Mouse (Mus musculus): ENCODE measurements at regions not wholly inside any gene's neighbourhood (a gene's known extent, or its start where the extent isn't known, plus 50 kb on each side); places are given as distances from the start of the nearest gene placed in this dataset.
A peak's percentile ranks its signal among the peaks of the same experiment; 100 is the strongest.

DNA sequence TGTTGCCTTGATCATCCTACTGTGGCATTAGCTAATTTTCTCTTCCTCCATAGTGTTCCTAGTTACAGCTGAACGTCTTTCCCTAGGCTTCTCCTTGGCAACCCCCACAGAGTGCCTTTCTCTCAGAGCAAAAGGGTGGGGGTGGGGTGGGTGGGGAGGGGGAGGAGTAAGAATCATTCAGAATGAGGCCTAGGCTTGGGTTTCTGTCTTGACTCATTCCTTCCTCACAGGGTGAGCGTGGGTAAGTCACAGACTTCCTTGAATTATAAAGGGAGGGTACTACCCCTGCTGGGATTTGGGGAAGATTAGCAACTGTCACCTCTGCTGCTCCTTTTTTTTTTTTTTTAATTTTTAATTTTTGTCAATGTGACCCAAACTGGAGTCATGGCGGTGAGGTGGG lies 114.5 kb downstream of the Dhx35 start:
- DNase-seq (ENCODE audit: low read depth) = no peak

DNA sequence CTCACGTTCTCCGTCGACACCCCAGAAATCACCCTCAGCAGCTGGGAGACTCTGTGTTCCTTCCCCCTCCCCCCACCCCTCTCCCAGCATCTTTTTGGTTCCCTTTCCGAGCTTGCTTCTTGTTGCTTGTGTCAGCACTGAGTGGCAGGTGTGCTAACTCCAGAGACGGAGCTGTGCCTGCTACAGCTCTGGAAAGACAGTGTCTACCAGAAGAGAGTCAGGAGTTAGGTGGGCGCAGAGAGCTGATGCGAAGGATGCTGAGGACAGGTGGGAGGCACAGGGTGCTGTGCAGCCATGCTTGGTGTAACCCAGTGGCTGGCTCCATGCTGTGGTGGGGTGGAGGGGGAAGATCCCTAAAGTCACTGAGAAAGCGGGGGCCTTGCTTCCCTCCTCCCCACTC lies 115.7 kb downstream of the Dhx35 start:
- DNase-seq (ENCODE audit: low read depth) = no peak

DNA sequence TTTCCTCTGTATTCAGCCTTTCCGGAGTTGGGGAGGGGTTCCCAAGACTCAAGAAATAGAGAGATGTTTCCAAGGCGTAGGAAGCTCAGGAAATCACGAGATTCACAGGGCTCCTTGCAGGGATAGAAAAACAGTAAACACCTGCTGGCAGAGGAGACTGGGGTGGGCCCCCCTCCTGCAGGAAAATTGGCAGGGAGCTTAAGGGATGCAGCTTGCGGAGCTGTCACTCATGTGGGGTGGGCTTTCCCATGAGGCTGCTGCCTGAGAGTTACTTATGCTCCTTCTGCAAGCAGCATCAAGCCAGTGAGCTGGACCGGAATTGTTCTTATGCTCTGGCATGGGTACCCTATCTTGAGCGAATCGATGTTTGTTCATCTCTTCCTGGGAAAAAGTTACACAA lies 116.6 kb downstream of the Dhx35 start:
- no peak for DNase-seq (ENCODE audit: low read depth)

DNA sequence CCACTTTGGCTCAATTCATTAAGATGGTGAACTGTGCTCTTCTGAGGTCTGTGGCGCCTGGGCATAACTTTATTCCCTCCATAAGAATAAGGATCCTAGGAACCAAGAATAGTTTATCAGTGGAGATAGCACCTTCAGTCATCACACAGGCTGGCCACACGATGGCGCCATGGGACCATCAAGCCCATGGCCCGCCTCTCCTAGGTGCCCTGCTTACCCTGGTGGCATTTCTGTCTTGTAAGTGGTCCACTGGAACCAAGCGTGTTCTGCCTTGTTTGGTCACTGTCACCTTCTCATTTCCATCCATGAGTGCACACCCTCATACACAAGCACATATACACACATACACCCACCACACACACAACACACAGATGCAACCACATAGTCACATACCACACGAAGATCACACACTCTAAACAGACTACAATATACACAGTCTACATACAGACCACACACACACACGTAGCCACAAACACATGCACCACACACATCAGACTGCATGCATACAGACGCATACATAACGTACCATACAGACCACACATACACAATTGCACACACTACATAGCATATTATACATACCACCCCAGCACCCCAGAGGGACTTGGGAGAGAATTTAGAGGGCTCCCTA lies 118.1 kb downstream of the Dhx35 start:
- peak; percentile 9 for DNase-seq (ENCODE audit: low read depth)

DNA sequence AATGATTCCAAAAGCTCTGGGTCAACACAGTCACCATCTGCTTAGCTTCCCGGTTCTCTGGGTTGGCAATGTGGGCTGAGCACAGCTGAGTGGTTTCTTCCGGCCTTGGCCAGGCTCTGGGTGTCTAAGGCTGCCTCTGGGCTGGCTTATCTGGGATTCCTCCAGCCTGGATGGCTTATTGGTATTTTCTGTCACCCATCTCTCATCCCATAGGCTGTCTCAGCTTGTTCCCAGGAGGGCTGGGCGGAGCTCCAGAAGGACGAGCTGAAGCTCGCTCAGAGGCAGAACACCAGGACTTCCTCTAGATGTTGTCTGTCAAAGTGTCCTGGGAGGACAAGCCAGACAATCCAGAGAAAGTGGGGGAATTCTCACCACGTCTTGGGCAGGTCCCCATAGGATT lies 122.8 kb downstream of the Dhx35 start:
- no peak for DNase-seq (ENCODE audit: low read depth)

DNA sequence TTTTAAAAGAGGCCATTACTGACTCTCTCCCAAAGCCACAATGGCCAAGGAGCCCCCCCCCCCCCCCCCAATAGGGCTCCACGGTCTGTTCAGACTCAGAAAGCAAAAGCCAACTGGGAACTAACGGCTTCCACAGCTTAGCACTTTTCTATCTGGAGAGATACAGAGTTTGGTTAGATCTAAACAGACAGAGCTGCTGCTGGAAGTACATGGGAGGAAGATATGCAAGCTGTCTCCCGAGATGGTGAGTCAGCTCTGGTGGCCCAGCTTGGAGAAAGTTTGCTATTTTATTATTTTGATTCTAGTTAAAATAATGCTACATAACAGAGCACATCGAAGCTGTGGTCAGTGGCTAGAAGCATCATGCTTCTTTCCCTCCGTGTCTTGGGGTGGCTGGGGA lies 123.7 kb downstream of the Dhx35 start:
- DNase-seq (ENCODE audit: low read depth) = no peak

DNA sequence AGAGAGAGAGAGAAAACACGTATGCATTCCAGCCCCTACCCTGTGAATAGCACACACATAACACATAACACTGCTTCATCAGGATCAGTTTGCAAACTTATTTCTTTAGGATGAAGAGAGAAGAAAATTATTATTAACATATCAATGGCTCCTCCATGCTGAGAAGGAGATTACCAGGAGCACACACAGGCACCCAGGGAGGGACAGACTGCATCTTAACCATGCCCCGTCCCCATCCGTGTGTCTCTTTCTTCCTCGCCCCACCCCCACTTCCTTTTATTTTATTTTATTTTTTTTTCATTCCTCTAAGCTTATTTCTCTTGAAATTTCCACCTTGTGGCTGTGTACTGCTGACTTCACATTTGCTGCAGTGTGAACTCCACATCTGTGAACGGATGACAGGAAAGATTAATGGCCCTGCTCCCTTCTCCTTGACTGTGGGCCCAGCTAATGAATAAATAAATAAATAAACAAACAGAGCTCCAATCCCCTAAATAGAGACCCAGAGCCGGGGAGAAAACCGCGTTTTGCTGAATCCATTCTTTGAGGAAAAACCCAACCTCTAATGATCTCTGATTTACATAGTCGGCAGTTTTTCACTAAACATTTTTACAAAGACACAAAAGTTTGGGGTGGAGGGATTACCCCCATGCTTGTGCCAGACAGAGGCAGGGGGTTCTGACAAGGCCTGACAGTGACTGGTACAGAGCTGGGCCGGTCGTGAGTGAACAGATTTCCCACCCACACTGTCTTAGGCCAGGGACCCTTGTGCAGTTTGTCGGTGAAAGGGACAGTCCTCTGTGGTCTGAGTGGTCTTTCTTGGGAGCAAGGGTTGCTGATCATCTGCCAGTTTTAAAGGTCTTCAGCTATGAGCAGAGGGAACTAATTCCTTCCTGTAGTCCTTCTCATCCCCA lies 127.0 kb downstream of the Dhx35 start:
- no peak for DNase-seq (ENCODE audit: low read depth)

DNA sequence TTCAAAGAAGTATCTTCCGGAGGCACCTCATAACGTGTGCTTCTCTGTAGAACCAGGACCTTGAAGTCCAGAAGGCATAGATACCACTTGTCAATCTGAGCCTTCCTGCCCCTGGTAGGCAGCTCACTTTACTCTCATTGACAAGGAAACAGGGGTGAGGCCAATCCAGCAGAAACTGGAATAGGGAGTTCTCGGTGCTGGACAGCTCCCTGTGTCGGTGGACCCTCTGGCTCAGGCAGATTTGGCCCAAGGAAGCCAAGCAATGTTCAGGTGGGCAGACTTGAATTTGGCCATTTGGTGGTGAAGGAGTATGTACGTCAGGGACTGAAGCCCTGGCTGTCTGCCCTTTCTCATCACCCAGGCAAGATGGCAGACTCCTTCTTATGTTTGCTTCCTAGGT lies 128.2 kb downstream of the Dhx35 start:
- DNase-seq (ENCODE audit: low read depth) = no peak

DNA sequence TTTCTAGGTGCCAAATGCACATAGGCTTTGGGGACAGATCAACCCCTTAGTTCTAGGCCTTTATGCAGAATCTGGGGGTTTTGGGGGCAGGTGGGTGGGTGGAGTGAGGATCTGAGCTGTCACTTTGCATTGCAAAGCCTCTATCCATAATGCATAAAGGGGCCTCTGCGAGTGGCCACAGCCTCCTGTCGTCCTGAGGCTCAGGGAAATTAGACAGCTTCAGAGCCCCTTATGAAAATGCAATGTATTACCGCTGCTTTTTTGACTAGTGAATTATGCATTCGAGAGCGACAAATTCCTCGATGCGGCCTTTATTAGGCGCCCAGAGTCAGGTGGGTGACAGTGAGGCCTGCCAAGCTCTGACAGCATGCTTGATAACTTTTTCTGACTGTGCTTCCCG lies 134.9 kb downstream of the Dhx35 start:
- no peak for DNase-seq (ENCODE audit: low read depth)

DNA sequence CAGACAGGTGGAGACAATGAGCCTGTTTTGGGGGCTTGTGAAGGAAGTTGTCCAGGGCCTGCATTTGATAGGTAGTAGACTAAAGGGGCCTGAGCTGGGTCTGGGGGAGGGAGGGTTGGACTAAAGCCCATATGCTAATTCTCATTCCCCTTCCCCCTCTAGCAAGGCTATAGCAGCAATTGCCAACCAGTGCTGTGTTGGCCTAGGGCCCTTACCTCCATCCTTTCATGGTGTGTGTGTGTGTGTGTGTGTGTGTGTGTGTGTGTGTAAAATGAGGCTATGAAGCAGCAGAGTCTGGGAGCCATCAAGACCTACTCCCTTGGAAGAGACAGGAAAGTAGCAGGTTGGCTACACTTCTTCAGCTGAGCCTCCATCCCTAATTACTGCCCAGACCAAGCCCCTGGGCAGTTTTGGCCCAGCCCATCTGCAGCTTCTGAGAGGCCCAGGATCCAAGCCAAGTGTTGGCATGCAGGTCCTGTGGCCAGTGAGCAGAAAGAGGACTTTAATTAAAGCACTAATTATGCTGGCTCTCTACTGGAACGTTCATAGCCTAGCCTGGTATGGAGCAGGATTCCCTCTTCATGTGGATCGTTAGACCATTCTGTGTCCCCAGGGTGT lies 143.4 kb downstream of the Dhx35 start:
- DNase-seq (ENCODE audit: low read depth) = no peak

DNA sequence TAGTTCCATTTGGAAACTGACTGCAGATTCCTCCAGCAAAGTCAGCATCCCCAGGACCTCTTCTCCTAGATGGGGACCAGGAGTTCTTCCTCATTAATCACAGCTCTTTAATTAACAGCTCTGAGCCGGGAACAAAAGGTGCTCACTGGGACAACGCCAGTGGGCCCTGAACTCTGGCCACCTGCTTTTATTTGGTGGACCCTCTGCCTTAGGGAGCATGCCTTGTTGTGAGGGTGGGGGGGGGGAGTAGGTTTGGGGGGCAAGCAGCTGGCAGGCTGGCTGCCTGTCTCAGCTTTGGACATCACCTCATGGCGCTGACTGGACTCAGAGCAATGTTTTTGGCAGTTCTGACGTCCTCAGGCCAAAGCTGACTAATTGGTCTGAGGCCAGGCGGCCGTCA lies 154.8 kb downstream of the Dhx35 start:
- DNase-seq (ENCODE audit: low read depth) = no peak

DNA sequence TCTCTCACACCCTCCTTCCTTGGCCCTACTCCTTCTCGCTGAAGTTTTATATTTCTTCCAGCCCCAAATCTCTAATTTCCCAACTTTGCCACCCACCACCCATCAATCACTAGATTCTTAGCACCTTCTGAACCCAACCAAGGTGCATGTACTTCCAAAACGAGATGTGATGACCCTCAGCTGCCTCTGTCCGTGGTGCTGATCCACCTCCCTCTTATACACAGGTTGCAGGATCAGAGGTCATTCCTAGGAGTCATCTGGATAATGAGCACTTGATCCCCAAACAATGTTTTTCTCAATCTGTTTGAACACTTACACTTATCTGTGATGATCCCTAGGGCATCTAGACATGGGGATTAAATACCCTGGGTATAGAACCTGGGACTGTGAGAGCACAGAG lies 156.5 kb downstream of the Dhx35 start:
- DNase-seq (ENCODE audit: low read depth) = no peak

DNA sequence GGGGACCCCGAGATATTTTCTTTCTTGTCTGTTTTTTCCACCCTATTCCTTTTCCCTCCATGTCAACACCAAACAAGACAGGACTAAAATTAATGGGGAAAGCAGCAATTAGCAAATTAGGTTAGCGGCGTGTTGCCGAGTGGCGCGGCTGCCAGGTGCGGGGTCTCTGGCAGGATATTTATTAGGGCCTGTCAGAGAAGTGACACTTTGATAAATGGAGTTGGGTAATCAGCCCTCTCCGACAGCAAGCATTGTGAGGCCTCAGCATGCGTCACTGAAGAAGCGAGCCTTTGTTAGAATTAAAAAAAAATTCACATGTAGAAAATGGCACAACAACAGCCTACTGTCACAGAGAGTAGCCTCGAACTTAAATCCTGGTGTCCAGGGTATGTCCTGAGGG lies 162.3 kb downstream of the Dhx35 start:
- DNase-seq (ENCODE audit: low read depth) = no peak

DNA sequence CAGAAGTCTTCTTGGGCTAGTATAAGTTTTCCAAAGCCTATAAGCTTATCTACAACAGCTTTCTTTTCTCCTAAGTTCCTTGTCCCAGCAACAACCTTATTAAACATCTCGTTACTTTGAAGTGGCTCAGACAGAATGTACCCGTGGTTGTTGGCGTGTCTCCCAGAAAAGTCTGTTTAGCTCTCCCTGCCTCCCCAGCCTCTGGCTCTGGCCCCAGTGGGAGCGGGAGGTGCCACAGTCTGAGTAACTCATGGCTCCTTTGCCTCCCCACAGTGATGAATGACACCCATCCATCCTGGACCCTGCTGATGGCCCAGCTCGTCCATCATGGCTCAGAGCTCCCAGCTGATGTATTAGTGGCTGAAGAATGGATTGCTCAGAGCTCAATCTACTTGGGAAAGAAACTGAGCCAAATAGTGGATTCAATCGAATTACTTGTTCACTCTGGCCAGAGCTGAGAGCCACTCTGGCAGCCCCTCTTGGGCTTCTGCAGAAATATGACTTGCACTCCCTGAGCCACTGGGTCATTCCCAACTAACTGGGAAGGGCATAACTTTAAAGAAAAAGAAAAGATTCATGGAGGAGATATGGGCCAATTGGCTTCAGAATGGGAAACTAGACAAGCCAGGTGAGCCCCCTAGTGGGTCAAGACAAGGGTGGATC lies 170.5 kb downstream of the Dhx35 start:
- DNase-seq (ENCODE audit: low read depth) = no peak

DNA sequence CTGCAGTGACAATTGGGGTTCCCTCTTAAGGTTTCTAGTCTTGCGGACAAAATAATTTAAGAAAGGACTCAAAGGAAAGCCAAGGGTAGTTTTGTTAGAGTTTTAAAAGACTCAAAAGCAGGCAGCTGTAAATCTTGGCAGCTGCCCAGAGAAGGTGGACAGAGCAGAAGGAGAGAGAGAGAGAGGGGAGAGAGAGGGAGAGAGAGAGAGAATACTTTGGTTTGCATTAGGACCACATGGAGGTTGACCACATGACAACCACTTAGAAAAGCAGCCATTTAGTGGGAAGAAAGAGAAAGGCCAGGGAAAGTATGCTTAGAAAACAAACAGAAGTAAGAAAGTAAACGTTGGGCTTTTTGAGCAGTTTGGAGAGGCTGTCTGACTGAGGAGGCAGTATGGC lies 177.6 kb downstream of the Dhx35 start:
- DNase-seq (ENCODE audit: low read depth) = no peak

DNA sequence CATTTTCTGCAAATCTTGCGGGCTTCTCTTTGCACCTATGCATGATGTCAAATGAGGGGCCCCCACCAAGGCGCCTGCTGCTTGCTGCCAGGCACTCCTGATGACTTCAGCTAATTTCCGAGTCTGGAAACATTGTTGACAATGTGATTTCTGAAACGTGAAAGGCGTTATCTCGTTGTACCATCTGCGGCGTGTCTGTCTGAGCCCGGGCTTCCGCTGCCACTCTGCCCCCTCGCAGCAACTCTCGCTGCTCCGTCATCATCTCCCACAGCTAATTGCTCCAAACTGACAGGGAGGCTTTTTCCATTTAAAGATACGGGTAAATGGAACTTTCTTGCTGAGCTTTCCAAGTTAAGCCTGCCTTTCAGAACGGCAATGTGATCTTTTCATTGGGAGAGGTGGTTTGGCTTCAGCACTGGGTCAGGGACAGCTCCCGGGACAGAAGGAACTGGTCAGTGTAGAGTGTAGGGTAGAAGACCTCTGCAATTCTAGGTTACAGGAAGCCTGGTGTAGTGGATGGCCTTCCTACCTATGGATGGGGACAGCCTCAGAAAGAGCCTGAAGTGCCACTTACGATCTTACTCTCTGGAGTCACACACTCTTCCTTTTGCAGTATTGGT lies 191.0 kb downstream of the Dhx35 start:
- DNase-seq (ENCODE audit: low read depth) = no peak

DNA sequence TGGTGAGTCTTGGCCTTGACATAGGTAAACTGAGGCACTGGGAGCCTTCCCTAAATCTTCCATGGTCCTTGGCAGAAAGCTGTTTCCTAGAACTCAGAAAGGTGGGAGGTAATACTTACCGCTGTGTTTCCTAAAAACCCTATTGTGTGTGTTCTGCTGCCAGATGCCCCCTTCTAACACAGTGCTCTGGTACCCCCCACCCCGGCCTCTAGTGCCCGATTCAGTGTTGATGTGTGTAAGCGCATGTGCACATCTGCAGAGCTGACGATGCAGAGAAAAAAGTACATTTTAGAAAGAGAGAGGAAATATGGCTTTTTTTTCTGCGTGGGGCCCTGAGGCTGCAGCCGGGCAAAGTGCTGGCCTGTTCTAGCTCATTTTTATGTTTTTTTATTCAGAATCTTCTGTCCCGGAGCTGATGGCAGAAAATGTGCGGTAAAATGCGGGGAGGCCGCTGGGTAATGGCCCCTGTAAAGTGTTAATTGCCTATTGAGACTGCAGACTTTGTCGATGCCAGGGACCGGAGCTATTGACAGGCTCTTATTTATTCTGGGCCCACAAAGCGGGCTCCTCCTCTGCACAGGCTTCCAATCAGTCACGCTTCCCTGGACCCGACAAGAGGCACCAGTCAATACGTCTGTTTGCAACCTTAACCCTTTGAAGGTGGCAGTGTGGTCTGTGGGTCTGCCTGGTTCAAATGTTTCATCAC lies 208.0 kb downstream of the Dhx35 start:
- DNase-seq (ENCODE audit: low read depth) = no peak

DNA sequence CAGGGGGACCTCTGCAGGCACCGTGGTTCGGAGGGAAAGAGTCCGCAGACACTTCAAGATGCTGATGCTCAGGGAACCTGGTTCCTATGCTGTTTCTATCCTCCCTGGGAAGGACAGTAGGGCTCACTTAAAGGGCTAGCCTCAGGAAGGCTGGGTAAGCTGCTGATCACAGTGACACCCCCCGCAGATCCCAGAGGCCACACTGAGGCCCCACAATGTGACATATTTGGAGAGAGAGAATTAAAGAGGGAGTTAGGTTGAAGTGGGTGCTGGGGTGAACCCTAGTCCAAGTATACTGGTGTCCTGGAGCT lies 208.5 kb downstream of the Dhx35 start:
- DNase-seq (ENCODE audit: low read depth) = no peak

DNA sequence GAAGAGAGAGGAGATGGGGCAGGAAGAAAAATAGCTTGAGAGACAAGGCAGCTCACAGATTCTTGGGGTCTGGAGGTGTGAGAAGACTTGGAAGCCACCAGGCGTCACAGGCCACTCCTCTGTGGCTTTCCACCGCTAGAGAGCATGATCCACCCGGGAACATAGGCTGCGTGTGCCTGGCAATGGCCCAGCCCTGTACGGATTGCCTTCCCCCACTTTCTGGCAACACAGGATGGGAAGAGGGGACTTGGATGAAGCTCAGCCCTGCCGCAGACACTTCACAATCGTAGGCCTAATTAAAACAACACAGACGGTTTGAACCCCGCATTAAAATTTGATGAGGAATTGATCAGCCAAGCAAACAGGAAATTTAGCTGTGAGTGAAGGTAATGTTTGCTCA lies 209.8 kb downstream of the Dhx35 start:
- no peak for DNase-seq (ENCODE audit: low read depth)

DNA sequence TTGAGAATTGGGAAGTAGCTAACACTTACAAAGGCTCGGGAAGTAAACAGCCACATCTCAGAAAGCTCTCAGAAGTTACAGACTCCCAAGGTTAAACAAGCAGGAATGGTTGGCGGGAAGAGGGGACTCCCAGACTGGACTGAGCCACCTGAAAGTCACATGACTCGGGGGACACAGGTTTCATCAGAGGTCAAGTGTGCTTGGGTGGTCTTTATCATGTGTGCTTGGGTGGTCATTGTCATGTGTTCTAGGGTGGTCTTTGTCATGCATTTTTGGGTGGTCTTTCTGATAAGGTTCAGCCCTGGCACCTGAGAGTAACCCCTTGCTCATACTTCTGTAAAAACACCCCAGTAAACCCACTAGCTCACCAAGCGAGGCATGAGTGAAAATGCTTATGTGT lies 218.1 kb downstream of the Dhx35 start:
- DNase-seq (ENCODE audit: low read depth) = no peak

DNA sequence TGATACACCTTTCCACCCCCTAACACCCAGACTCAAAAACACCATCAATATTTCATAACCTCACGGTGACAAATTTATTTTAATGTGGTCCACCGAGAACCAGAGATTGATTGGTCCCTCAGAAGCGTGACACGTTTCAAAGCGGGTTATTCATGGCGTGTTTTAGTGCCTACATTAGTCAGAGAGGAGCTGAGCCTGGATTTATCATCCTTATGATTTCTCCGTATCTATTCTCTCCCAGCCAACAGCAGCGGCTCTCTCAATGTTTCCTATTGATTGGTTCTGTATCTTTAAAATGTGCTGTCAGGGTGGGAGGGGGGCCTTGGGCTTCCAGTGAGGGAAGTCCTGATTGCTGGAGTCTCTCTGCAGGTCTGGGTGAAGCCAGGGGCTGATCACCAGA lies 219.9 kb downstream of the Dhx35 start:
- DNase-seq (ENCODE audit: low read depth) = no peak

Data from c-Kit-positive CD71-positive TER-119-negative erythroid progenitor cells, embryonic 14.5 days (primary cell).